Mouse (Mus musculus): ENCODE data around the gene Dock4. TPM values are rescaled to one million over a fixed set of nuclear protein-coding genes. Genes with fewer than 3 reads are reported as not detected.
"Not testable (repeated sequence)": the region's sequence is repeated elsewhere in the genome, so short reads cannot be mapped to it uniquely, and the experiment has no call there.

Dock4 gene
- total RNA-seq, 4 experiments from 2014 or later = 7.9 to 11.6 (median 9.4) TPM

- DNase-seq (ENCODE audit: low spot score in 2 of 2) = no peak
Measured at GRCm38 (mm10) chr12:40872716-40873115, 427.0 kb downstream of the Dock4 start.

GRCm38 (mm10) chr12:40873267-40873666 is 427.5 kb downstream of the Dock4 start:
- DNase-seq (ENCODE audit: low spot score in 2 of 2) = not testable (repeated sequence)

GRCm38 (mm10) chr12:40884976-40885375 is 439.2 kb downstream of the Dock4 start:
- DNase-seq (ENCODE audit: low spot score in 2 of 2) = no peak

GRCm38 (mm10) chr12:40885377-40885776 is 439.6 kb downstream of the Dock4 start:
- no peak for DNase-seq (ENCODE audit: low spot score in 2 of 2)

DNA sequence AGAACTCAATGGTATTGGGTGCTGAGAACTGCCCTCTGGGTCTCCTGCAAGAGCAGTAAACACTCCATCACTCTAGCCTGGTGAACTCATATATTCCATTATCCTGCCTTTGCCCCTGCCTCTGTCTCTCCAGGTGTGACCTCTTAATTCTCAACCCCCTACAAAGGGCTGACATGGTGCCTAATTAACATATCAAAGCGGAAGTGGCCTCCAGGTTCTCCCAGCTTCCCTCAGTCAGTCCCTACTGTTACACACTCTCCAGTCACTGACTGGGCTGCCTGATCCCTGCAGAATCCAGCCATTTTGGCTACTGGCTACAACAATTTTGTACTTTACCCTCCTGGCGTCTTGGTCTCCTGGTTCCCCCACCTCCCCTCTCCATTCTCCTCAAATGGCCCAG is 441.7 kb downstream of the Dock4 start:
- no peak for DNase-seq (ENCODE audit: low spot score in 2 of 2)

- no peak for DNase-seq (ENCODE audit: low spot score in 2 of 2)
Measured at GRCm38 (mm10) chr12:40888261-40888791, 442.6 kb downstream of the Dock4 start.

DNA sequence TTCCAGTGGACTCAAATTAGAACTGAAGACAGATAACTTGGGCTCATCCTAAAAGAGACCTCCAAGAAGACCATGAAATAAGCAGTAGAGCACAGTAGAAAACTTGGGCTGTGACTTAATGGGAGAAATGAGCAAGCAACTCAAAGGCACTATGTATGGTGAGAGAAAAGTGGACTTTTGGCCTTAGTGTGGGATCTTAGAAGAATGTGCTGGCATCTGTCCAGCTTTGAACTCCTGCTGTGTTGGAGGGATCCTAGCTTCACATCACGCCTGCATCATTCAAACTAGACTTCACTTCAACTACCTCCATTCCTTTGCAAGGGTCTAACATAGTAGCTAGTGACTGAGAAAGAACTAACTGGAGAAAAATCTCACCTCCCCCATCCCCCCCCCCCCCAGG is 443.1 kb downstream of the Dock4 start:
- DNase-seq (ENCODE audit: low spot score in 2 of 2) = no peak

GRCm38 (mm10) chr12:40889534-40889933 is 443.8 kb downstream of the Dock4 start:
- no peak for DNase-seq (ENCODE audit: low spot score in 2 of 2)

DNA sequence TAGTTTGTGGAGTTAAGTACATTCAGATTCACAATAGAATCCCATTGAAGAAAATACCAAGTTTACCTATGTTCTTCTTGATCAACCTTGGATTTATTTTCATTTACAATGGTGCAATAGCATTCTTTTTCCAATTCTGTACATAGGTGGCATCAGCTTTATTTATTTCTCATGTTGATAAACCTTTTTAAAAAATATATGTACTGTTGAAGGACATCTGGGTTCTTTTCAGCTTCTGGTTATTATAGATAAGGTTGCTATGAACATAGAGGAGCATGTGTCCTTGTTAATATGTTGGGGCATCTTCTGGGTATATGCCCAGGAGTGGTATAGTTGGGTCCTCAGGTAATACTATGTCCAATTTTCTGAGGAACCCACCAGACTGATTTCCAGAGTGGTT is 445.4 kb downstream of the Dock4 start:
- DNase-seq (ENCODE audit: low spot score in 2 of 2) = no peak

- DNase-seq (ENCODE audit: low spot score in 2 of 2) = no peak
Measured at GRCm38 (mm10) chr12:40893741-40894140, 448.0 kb downstream of the Dock4 start.

DNA sequence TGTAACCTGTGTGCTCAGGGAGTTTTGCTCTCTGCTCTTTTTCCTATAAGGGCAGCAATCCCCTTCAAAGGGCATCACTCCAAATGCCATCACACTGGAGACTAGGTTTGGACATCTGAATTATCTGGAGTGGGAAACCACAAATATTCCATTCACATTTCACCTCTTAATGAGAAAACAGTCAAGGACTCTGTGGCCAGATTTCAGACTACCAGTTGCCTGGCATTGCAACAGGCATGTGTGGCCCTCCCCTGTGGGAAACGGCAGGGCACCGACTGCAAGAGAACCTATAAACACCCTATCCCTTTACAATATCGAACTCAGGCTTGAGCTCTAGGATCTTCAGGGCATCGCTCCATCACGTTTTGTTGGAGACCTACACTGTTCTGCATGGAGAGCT is 448.9 kb downstream of the Dock4 start:
- DNase-seq (ENCODE audit: low spot score in 2 of 2) = no peak

Other genes starting within 250 kb of the Dock4 start
- gene Lsmem1, start 246.5 kb upstream of the Dock4 start, total RNA-seq (2022) = 10 to 100 TPM; 64.2 to 78.9 (median 74.6) TPM
- 100 to 1,000 TPM in 2 of 4 experiments, 10 to 100 TPM in 2; 93.1 to 126 (median 105) TPM for gene Ifrd1, start 197.4 kb upstream of the Dock4 start, total RNA-seq (2022)
- 1 to 10 TPM; 7.0 to 8.7 (median 8.0) TPM for gene Zfp277, start 50 bp upstream of the Dock4 start, total RNA-seq (2022)

Measured in gastrocnemius, adult 8-10 months (tissue).